Mouse (Mus musculus): ENCODE measurements around the gene Slc4a8. TPM values are rescaled to one million over a fixed set of nuclear protein-coding genes. Genes with fewer than 3 reads are reported as not detected.
"Not testable (repeated sequence)": the region's sequence is repeated elsewhere in the genome, so short reads cannot be mapped to it uniquely, and the experiment has no call there.

The Slc4a8 gene
- polyA plus RNA-seq, 1 experiment from 2014 or later, result 2.2 TPM

- TF ChIP-seq EP300 (optimal IDR thresholded peaks at IDR 0.05), result no peak
- no peak for TF ChIP-seq CTCF (IDR thresholded peaks at IDR 0.05; ENCODE audit: low read depth)
- Histone ChIP-seq H3K4me3 (ENCODE audit: low read depth, low read length) (no peak overlapping the region), H3K4me1 (replicated peaks; ENCODE audit: control insufficient read depth, insufficient read depth) (no peaks in the 10 kb centered on the region; the same call in 1 of the 2 replicates), H3K9me3 (ENCODE audit: control insufficient read depth, low read length) (no peaks in the 10 kb centered on the region), H3K36me3 (ENCODE audit: control insufficient read depth, insufficient read depth, low read length) (no peaks in the 10 kb centered on the region), H3K4me2 (replicated peaks; ENCODE audit: low read depth) (no peak overlapping the region), H3K9ac (ENCODE audit: low read length) (no peak overlapping the region), H3K27me3 (ENCODE audit: control insufficient read depth, insufficient read depth, low read length) (no peaks in the 10 kb centered on the region), H3K27ac (replicated peaks) (0 out of 2 replicates have a peak overlapping the region, but pooled peaks have one; percentile 13)
- DNase-seq (ENCODE audit: low spot score) (no peak), ATAC-seq (ENCODE audit: low FRiP score, low TSS enrichment) (no peak)
- WGBS, result 56% methylated on average over 8 of the region's 8 CpGs
Measured at GRCm38 (mm10) chr15:100815310-100815709, 53.8 kb downstream of the Slc4a8 start.

- Histone ChIP-seq H3K4me1 (replicated peaks; ENCODE audit: control insufficient read depth, insufficient read depth) (no peaks in the 10 kb centered on the region; the same call in 1 of the 2 replicates), H3K4me2 (replicated peaks; ENCODE audit: low read depth) (no peak overlapping the region), H3K9me3 (ENCODE audit: control insufficient read depth, low read length) (no peaks in the 10 kb centered on the region), H3K9ac (ENCODE audit: low read length) (no peak overlapping the region), H3K4me3 (ENCODE audit: low read depth, low read length) (no peak overlapping the region), H3K27ac (replicated peaks) (no peak overlapping the region), H3K27me3 (ENCODE audit: control insufficient read depth, insufficient read depth, low read length) (no peaks in the 10 kb centered on the region), H3K36me3 (ENCODE audit: control insufficient read depth, insufficient read depth, low read length) (no peaks in the 10 kb centered on the region)
- WGBS, result 70% methylated on average over 3 of the region's 3 CpGs
- ATAC-seq (ENCODE audit: low FRiP score, low TSS enrichment), result no peak
- DNase-seq (ENCODE audit: low spot score), result no peak
- TF ChIP-seq EP300 (optimal IDR thresholded peaks at IDR 0.05), result no peak
- no peak for TF ChIP-seq CTCF (IDR thresholded peaks at IDR 0.05; ENCODE audit: low read depth)
Measured at GRCm38 (mm10) chr15:100818860-100819259, 57.3 kb downstream of the Slc4a8 start.

GRCm38 (mm10) chr15:100821824-100822223 is 60.3 kb downstream of the Slc4a8 start:
- TF ChIP-seq EP300 (optimal IDR thresholded peaks at IDR 0.05) (no peak), CTCF (IDR thresholded peaks at IDR 0.05; ENCODE audit: low read depth) (peak; percentile 63)
- Histone ChIP-seq H3K4me3 (ENCODE audit: low read depth, low read length) (no peak overlapping the region), H3K9ac (ENCODE audit: low read length) (no peak overlapping the region), H3K4me1 (replicated peaks; ENCODE audit: control insufficient read depth, insufficient read depth) (no peaks in the 10 kb centered on the region), H3K27me3 (ENCODE audit: control insufficient read depth, insufficient read depth, low read length) (no peaks in the 10 kb centered on the region), H3K36me3 (ENCODE audit: control insufficient read depth, insufficient read depth, low read length) (no peaks in the 10 kb centered on the region), H3K4me2 (replicated peaks; ENCODE audit: low read depth) (no peak overlapping the region), H3K9me3 (ENCODE audit: control insufficient read depth, low read length) (no peaks in the 10 kb centered on the region), H3K27ac (replicated peaks) (no peak overlapping the region)
- DNase-seq (ENCODE audit: low spot score) (peak; percentile 55), ATAC-seq (ENCODE audit: low FRiP score, low TSS enrichment) (0 out of 2 replicates have a peak, but pooled peaks have one; percentile 38)
- 37% methylated on average over 8 of the region's 8 CpGs for WGBS

GRCm38 (mm10) chr15:100822370-100822769 is 60.8 kb downstream of the Slc4a8 start:
- WGBS, result 40% methylated on average over 4 of the region's 4 CpGs
- not testable (repeated sequence) for ATAC-seq (ENCODE audit: low FRiP score, low TSS enrichment); H3K9me3 ChIP-seq (ENCODE audit: control insufficient read depth, low read length); H3K27me3 ChIP-seq (ENCODE audit: control insufficient read depth, insufficient read depth, low read length); H3K4me2 ChIP-seq (replicated peaks; ENCODE audit: low read depth); H3K9ac ChIP-seq (ENCODE audit: low read length); H3K4me1 ChIP-seq (replicated peaks; ENCODE audit: control insufficient read depth, insufficient read depth); H3K4me3 ChIP-seq (ENCODE audit: low read depth, low read length); DNase-seq (ENCODE audit: low spot score); H3K36me3 ChIP-seq (ENCODE audit: control insufficient read depth, insufficient read depth, low read length); H3K27ac ChIP-seq (replicated peaks)

GRCm38 (mm10) chr15:100825249-100825856 is 63.8 kb downstream of the Slc4a8 start:
- no peaks in the 10 kb centered on the region for H3K36me3 ChIP-seq (ENCODE audit: control insufficient read depth, insufficient read depth, low read length)
- DNase-seq (ENCODE audit: low spot score) (no peak), ATAC-seq (ENCODE audit: low FRiP score, low TSS enrichment) (no peak)
- no peaks in the 10 kb centered on the region for H3K27me3 ChIP-seq (ENCODE audit: control insufficient read depth, insufficient read depth, low read length)
- H3K9me3 ChIP-seq (ENCODE audit: control insufficient read depth, low read length), result no peaks in the 10 kb centered on the region
- no peaks in the 10 kb centered on the region for H3K4me1 ChIP-seq (replicated peaks; ENCODE audit: control insufficient read depth, insufficient read depth)
- H3K9ac ChIP-seq (ENCODE audit: low read length), result no peak overlapping the region
- no peak overlapping the region for H3K4me3 ChIP-seq (ENCODE audit: low read depth, low read length)
- TF ChIP-seq CTCF (IDR thresholded peaks at IDR 0.05; ENCODE audit: low read depth) (no peak), EP300 (optimal IDR thresholded peaks at IDR 0.05) (no peak)
- no peak overlapping the region for H3K4me2 ChIP-seq (replicated peaks; ENCODE audit: low read depth)
- H3K27ac ChIP-seq (replicated peaks), result no peak overlapping the region
- WGBS, result 22% methylated on average over 18 of the region's 26 CpGs

- Histone ChIP-seq H3K36me3 (ENCODE audit: control insufficient read depth, insufficient read depth, low read length) (no peaks in the 10 kb centered on the region), H3K4me3 (ENCODE audit: low read depth, low read length) (no peak overlapping the region), H3K9ac (ENCODE audit: low read length) (no peak overlapping the region), H3K4me2 (replicated peaks; ENCODE audit: low read depth) (no peak overlapping the region), H3K9me3 (ENCODE audit: control insufficient read depth, low read length) (no peaks in the 10 kb centered on the region), H3K27me3 (ENCODE audit: control insufficient read depth, insufficient read depth, low read length) (no peaks in the 10 kb centered on the region), H3K27ac (replicated peaks) (no peak overlapping the region), H3K4me1 (replicated peaks; ENCODE audit: control insufficient read depth, insufficient read depth) (no peaks in the 10 kb centered on the region)
- TF ChIP-seq CTCF (IDR thresholded peaks at IDR 0.05; ENCODE audit: low read depth) (no peak), EP300 (optimal IDR thresholded peaks at IDR 0.05) (no peak)
- WGBS, result 73% methylated on average over 8 of the region's 8 CpGs
- DNase-seq (ENCODE audit: low spot score) (no peak), ATAC-seq (ENCODE audit: low FRiP score, low TSS enrichment) (no peak)
Measured at GRCm38 (mm10) chr15:100826076-100826475, 64.5 kb downstream of the Slc4a8 start.
